Mouse (Mus musculus): Measurements from ENCODE around the gene Cd47.

GRCm38 (mm10) chr16:49798790-49799189, 1.5 kb upstream of the Cd47 start:
- TF ChIP-seq CTCF (IDR thresholded peaks at IDR 0.05; ENCODE audit: low read depth) (no peak), EP300 (IDR thresholded peaks at IDR 0.05; ENCODE audit: low read depth) (no peak)

All from heart, postnatal 0 days (tissue).